Mouse (Mus musculus) limb, embryonic 13.5 days (tissue): ENCODE results near the gene Pde4a. TPM values are rescaled to one million over a fixed set of nuclear protein-coding genes. Genes with fewer than 3 reads are reported as not detected.

Experiments
- ATAC-seq: fragments of 200-750 bp; cut with Nextera tagmentation; 2 replicates; pipeline ENCODE4 v1.8.0; 2017; ENCODE audit warnings: low read depth, moderate number of reproducible peaks, moderate TSS enrichment; ENCODE audit not compliant: low FRiP score
- H3K27ac ChIP-seq: fragments of 300-500 bp; sonication (generic); 2 replicates; pipeline ENCODE4 v1.5.1; 2015; ENCODE audit warnings: inconsistent platforms, mild to moderate bottlenecking, moderate library complexity
- H3K27me3 ChIP-seq: fragments of 300-500 bp; sonication (generic); 2 replicates; pipeline ENCODE4 v1.6.1; 2015; ENCODE audit warnings: mild to moderate bottlenecking, inconsistent platforms
- H3K36me3 ChIP-seq: fragments of 300-500 bp; sonication (generic); 2 replicates; pipeline ENCODE4 v1.6.1; 2015; ENCODE audit warnings: inconsistent platforms, mild to moderate bottlenecking, moderate library complexity
- H3K4me1 ChIP-seq: fragments of 300-500 bp; sonication (generic); 2 replicates; pipeline ENCODE4 v1.6.1; 2015; ENCODE audit warnings: inconsistent platforms
- H3K4me2 ChIP-seq: fragments of 300-500 bp; sonication (generic); replicated peaks from 2 replicates; pipeline ENCODE4 v1.6.1; 2015; ENCODE audit warnings: inconsistent platforms, mild to moderate bottlenecking, moderate library complexity
- H3K4me3 ChIP-seq: fragments of 300-500 bp; sonication (generic); 2 replicates; pipeline ENCODE4 v1.5.1; 2015; ENCODE audit warnings: moderate library complexity, mild to moderate bottlenecking, inconsistent platforms
- H3K9ac ChIP-seq: fragments of 300-500 bp; sonication (generic); 2 replicates; pipeline ENCODE4 v1.6.1; 2015; ENCODE audit warnings: mild to moderate bottlenecking, inconsistent platforms
- H3K9me3 ChIP-seq: fragments of 300-500 bp; sonication (generic); 2 replicates; pipeline ENCODE4 v1.6.1; 2016; ENCODE audit warnings: inconsistent platforms
- WGBS: fragments of 180-500 bp; shearing (Covaris S2); methylation state at CpG from one replicate; pipeline ENCODE4 v1.1.7; 2015; 5-methylcytosine and 5-hydroxymethylcytosine counted together
- polyA plus RNA-seq: library from polyadenylated mRNA; unstranded; fragments of >200 nt; fragmentation: Nextera tagmentation; extraction: Ambion mirVana; gene quantifications from 2 replicates; pipeline ENCODE4 v1.2.1, GENCODE M21; 2015

Gene Pde4a
- polyA plus RNA-seq, 1 experiment from 2014 or later, result 6.1 TPM

DNA sequence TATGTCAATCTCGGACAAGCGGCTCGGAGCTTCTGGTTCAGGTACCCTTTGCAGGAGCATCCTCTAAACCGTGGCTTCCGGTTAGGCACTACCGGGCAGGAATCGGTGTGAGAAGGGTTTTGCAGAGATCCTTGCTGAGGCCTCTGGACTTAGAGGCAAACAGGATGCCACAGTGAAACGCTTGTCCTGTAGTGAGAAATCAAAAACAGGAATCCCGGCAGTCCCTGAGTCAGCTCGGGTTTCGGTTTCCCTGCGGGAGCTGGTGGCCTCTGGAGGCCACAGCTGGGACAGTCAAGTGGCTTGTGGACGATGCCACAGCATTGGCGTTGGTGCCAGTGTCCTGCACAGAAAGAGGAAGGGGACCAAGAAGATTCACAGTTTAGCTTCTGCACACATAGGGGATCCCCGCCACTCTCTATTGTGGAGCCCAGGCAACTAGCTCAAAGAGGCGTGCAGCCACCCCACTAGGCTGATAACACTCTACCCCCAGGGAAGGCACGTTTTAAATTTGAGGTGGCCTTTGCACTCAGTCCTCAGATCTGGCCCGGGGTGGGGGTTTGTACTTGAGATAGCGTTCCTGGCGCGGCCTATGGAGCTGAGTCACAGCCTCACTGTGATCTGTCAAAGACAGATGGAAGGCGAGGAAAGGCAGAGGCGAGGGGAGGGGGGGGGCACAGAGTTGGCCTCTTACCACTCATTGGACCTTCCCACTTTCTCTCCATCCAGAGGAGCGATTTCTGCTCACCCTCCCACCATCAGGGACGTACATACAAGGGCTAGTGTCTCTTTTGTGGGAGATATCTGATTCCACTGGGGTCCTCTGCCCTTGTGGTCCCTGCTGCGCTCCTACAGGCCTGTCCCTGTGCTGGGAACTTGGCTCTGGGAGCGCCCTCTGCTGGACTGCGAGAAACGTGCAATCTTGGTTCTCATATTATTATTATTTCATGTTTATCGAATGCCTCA lies 2.9 kb downstream of the Pde4a start:
- peak; percentile 71 for ATAC-seq
- 6% methylated on average over 30 of the region's 30 CpGs for WGBS
- peak overlapping the region; percentile 51 for H3K4me2 ChIP-seq
- 0 out of 2 replicates have a peak overlapping the region, but pooled peaks have one; percentile 5 for H3K9ac ChIP-seq
- no peaks in the 10 kb centered on the region for H3K9me3 ChIP-seq
- H3K27ac ChIP-seq, result peak overlapping the region; percentile 40; the same call in 1 of the 2 replicates
- no peaks in the 10 kb centered on the region for H3K36me3 ChIP-seq
- H3K4me3 ChIP-seq, result peak overlapping the region; percentile 18
- H3K4me1 ChIP-seq, result peaks cover 49% of the 10 kb centered on the region
- peaks cover 41% of the 10 kb centered on the region for H3K27me3 ChIP-seq

DNA sequence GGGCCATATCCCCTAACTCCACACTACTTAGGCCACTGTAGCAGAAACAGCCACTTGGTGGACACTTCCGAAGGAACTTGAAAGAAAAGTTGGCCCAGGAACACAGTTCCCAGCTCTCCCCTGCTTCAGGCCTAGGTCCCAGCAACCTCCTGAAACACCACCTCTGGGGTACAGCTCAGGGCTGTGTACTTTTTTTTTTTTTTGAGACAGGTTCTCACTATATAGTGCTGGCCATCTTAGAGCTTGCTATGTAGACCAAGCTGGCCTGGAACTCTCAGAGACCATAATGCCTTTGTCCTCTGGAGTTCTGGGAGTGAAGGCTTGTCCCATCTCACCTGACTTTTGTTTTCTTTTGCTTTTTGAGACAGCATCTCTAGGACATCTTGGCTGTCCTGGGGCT lies 3.6 kb downstream of the Pde4a start:
- peak; percentile 3; the same call in 1 of the 2 replicates for ATAC-seq
- 68% methylated on average over 1 of the region's 1 CpGs for whole genome bisulfite sequencing
- H3K9me3 ChIP-seq, result no peaks in the 10 kb centered on the region
- no peaks in the 10 kb centered on the region for H3K36me3 ChIP-seq
- no peak overlapping the region for H3K9ac ChIP-seq
- H3K4me1 ChIP-seq, result peaks cover 46% of the 10 kb centered on the region
- H3K4me3 ChIP-seq, result no peak overlapping the region
- H3K27me3 ChIP-seq, result peaks cover 34% of the 10 kb centered on the region
- peak overlapping the region; percentile 51 for H3K4me2 ChIP-seq
- H3K27ac ChIP-seq, result no peak overlapping the region

DNA sequence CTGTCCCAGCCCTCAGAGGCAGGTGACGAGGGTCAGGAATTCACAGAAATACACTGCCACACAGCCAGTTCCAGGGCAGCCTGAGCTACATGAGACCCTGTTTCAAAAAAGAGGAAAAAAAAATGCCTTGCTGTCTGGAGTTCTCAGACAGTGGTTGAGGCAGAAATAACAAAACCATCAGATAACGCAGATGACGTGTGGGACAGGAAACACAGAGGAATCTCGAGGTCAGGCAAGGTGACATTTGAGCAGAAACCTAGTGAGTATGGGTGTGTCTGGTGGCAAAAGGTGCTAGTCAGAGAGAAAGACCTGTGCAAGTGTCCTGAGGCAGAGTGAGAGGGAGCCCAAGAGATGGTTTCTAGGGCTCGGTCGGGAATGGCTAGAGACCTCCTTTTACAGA lies 6.8 kb downstream of the Pde4a start:
- H3K4me2 ChIP-seq, result no peak overlapping the region
- H3K4me3 ChIP-seq, result no peak overlapping the region
- ATAC-seq, result no peak
- 75% methylated on average over 6 of the region's 6 CpGs for WGBS
- no peaks in the 10 kb centered on the region for H3K9me3 ChIP-seq
- H3K27ac ChIP-seq, result no peak overlapping the region
- H3K9ac ChIP-seq, result no peak overlapping the region
- H3K4me1 ChIP-seq, result peaks cover 17% of the 10 kb centered on the region
- no peaks in the 10 kb centered on the region for H3K36me3 ChIP-seq
- peaks cover 2% of the 10 kb centered on the region for H3K27me3 ChIP-seq

DNA sequence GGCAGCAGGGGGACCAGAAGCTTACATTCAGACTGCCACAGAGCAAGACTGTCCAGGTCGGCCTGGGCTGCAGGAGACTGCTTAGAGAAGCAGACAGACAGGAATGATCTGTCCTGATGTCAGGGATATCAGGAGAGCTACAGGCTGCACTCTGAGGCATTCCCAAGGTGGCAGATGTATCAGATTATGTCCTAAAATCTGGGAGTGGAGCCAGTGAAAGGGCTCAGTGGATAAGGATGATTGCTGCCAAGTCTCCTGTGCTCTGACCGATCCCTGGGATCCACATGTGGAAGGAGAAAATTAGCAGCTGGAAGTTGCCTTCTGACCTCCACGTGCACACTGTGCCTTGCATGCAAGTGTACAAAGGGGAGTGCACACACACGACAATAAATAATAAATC lies 14.9 kb downstream of the Pde4a start:
- Histone ChIP-seq H3K27me3 (peaks cover 32% of the 10 kb centered on the region), H3K9ac (0 out of 2 replicates have a peak overlapping the region, but pooled peaks have one; percentile 8), H3K4me2 (no peak overlapping the region), H3K4me3 (no peak overlapping the region), H3K27ac (no peak overlapping the region), H3K9me3 (no peaks in the 10 kb centered on the region), H3K36me3 (no peaks in the 10 kb centered on the region), H3K4me1 (peaks cover 22% of the 10 kb centered on the region)
- WGBS, result 48% methylated on average over 4 of the region's 4 CpGs
- ATAC-seq, result no peak

DNA sequence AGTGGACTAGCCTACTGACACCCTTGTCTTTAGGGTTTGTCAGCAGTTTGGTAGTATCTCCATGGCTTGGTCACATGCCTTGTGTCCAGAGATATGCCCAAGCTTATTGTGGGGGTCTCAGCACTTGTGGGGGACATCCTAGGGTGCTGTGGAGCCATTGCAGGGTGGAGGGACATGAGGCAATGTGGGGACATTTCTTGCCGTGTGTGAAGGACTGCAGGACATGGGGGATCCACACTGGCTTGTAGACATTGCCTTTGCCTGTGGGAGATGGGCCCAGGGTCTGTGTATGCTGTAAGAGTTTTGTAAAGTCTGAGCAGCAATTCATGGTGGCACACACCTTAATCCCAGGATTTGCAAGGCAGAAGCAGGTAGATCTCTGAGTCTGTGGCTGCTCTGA lies 15.3 kb downstream of the Pde4a start:
- no peak for ATAC-seq
- Histone ChIP-seq H3K4me2 (no peak overlapping the region), H3K9ac (no peak overlapping the region), H3K4me3 (peak overlapping the region; percentile 37; the same call in 1 of the 2 replicates), H3K27ac (no peak overlapping the region), H3K4me1 (peaks cover 22% of the 10 kb centered on the region), H3K36me3 (no peaks in the 10 kb centered on the region), H3K27me3 (peaks cover 36% of the 10 kb centered on the region), H3K9me3 (no peaks in the 10 kb centered on the region)
- whole genome bisulfite sequencing, result 53% methylated on average over 1 of the region's 1 CpGs

DNA sequence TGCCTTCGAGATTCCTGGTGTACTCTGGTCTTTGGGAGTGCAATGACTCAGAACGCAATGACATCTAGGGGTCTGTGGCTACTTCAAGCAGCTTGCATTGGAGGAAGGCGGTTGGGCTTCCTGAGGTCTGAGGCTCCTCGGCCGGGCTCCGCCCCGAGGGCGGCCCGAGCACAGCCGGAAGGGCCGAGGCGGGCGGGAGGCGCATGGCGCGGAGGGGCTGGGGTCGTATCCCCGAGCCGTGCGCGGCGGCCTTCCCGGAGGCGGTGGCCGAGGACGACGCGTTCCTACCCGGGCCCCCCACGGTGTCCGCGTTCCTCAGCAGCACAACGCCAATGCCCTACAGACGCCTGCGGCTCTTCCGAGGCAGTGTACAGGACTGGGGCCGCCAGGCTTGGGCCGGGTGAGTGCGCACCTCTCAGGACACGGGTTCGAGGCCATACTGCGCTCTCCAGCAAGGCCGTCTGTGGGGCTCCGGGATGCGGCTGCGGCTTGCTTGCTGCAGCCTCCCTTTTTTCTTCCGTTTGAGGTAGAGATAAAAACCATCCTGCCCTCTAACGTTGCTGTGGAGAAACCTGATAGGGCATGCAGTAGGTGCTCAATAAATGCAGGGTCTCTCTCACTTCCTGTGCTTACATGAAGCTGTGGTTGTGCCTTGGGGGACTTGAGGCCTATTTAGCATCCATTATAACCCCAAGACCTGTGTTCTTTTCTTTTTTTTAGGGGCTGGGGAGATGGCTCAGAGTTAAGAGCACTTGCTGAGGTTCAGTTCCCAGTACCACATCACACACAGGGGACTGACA lies 16.1 kb downstream of the Pde4a start:
- Histone ChIP-seq H3K27me3 (peaks cover 44% of the 10 kb centered on the region), H3K4me1 (peaks cover 22% of the 10 kb centered on the region), H3K9me3 (no peaks in the 10 kb centered on the region), H3K4me2 (peak overlapping the region; percentile 60), H3K4me3 (peak overlapping the region; percentile 37), H3K9ac (peak overlapping the region; percentile 62), H3K36me3 (no peaks in the 10 kb centered on the region), H3K27ac (no peak overlapping the region)
- ATAC-seq, result peak; percentile 45; the same call in 1 of the 2 replicates
- WGBS, result 10% methylated on average over 48 of the region's 48 CpGs

DNA sequence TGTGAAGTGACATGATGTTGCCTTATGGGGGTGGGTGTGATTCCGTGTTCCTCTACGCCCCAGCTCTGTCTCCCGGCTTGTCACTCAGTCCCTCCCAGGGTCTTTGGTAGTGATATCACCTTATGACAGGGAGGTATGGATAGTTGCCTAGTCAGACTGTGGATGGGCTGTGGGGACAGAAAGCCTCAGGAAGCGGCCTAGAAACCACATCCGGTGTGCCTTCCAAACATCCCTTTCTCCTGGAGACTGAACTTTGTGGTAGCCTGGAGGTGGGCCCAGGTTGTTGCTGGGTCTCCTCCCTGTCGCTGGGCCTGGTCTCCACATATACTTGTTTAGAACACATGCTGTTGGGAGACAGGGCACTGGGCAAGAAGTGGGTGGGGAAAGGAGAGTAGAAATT lies 17.9 kb downstream of the Pde4a start:
- Histone ChIP-seq H3K4me1 (peaks cover 22% of the 10 kb centered on the region), H3K4me3 (no peak overlapping the region), H3K4me2 (peak overlapping the region; percentile 62; the same call in 1 of the 2 replicates), H3K9ac (no peak overlapping the region), H3K9me3 (no peaks in the 10 kb centered on the region), H3K36me3 (no peaks in the 10 kb centered on the region), H3K27ac (no peak overlapping the region), H3K27me3 (peaks cover 44% of the 10 kb centered on the region)
- 85% methylated on average over 6 of the region's 6 CpGs for WGBS
- ATAC-seq, result no peak

DNA sequence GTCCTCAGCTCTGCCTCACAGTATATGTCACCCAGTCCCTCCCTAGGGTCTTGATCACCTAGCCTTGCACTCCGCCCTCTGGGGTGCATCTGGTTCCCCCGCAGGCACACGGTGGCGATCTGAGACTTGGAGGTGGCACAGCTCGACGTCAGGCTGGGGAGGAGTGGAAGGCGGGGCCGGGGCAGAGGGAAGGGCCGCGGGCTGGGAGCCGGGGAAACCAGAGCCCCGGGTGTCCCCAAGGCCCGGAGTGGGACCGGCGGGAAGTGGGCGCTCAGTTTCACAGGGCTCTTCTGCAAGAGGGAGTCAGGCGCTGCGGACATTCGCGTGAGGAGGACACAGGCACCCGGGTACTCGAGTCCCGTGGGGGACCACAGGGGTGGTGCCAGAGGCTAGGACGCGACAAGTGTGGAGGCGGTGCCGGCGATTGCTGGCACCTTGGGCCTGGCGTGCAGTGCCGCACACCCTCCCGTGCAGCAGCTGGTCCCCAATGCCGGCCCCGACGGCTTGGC lies 18.4 kb downstream of the Pde4a start:
- H3K4me2 ChIP-seq, result peak overlapping the region; percentile 62
- peaks cover 44% of the 10 kb centered on the region for H3K27me3 ChIP-seq
- WGBS, result 7% methylated on average over 29 of the region's 34 CpGs
- H3K4me1 ChIP-seq, result peaks cover 22% of the 10 kb centered on the region
- H3K9me3 ChIP-seq, result no peaks in the 10 kb centered on the region
- H3K27ac ChIP-seq, result no peak overlapping the region
- H3K9ac ChIP-seq, result peak overlapping the region; percentile 56
- H3K4me3 ChIP-seq, result peak overlapping the region; percentile 39
- 0 out of 2 replicates have a peak, but pooled peaks have one; percentile 13 for ATAC-seq
- H3K36me3 ChIP-seq, result no peaks in the 10 kb centered on the region

DNA sequence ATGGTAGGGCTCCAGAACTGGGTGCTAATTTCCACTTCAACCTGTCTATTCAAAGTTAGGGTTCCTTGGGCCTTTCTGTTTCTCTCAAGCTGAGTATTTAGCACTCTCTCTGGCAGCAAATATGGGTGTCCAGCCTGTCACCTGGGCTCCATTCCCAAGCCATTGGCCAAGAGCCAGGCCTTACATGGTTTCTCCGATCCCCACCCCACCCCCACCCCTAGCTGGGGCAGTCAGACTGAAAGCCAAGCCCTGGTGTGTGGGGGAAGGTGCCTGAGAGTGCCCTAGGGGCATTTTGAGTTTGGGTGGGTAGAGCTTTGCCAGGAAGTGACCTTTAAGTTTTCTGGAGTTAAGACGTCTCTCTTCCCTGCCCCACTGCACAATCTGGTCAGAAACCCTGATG lies 19.2 kb downstream of the Pde4a start:
- WGBS, result 24% methylated on average over 2 of the region's 2 CpGs
- H3K9ac ChIP-seq, result no peak overlapping the region
- H3K27ac ChIP-seq, result no peak overlapping the region
- peaks cover 44% of the 10 kb centered on the region for H3K27me3 ChIP-seq
- H3K4me1 ChIP-seq, result peaks cover 22% of the 10 kb centered on the region
- 0 out of 2 replicates have a peak overlapping the region, but pooled peaks have one; percentile 62 for H3K4me2 ChIP-seq
- 0 out of 2 replicates have a peak overlapping the region, but pooled peaks have one; percentile 39 for H3K4me3 ChIP-seq
- H3K9me3 ChIP-seq, result no peaks in the 10 kb centered on the region
- ATAC-seq, result no peak
- H3K36me3 ChIP-seq, result no peaks in the 10 kb centered on the region

DNA sequence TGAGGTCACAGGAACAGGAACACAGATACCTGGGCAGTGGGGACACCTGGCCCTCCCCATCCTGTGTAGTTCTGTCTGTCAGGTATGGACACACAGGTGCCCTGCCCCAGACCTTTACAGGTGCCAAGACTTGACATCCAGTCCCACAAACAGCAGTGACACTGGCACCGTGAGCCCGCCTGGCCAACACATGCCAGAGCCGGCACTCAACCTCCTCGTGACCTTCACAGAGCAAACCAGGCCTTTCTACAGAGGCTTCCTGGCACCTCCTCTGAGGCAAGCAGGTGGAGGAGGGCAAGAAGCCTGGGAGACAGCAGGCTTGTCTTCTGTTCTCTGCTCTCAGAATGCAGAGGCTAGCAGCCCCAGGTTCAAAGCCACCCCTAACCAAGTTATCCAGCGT lies 19.9 kb downstream of the Pde4a start:
- Histone ChIP-seq H3K36me3 (no peaks in the 10 kb centered on the region), H3K9ac (no peak overlapping the region), H3K4me2 (no peak overlapping the region), H3K9me3 (no peaks in the 10 kb centered on the region), H3K4me1 (peaks cover 22% of the 10 kb centered on the region), H3K27me3 (peaks cover 44% of the 10 kb centered on the region), H3K4me3 (no peak overlapping the region), H3K27ac (no peak overlapping the region)
- 88% methylated on average over 5 of the region's 5 CpGs for whole genome bisulfite sequencing
- ATAC-seq, result no peak

DNA sequence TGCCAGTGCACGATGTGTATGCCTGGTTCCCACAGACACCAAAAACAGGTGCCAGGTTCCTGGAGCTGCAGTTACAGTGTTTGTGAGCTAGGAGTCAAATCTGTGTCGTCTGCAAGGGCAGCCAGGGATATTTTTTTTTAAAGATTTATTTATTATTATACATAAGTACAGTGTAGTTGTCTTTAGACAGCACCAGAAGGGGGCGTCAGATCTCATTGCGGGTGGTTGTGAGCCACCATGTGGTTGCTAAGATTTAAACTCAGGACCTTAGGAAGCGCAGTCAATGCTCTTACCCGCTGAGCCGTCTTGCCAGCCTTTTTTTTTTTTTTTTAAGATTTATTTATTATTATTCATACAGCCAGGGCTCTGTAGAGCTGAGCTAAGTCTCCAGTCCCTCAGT lies 24.4 kb downstream of the Pde4a start:
- no peaks in the 10 kb centered on the region for H3K9me3 ChIP-seq
- H3K4me3 ChIP-seq, result no peak overlapping the region
- peaks cover 1% of the 10 kb centered on the region for H3K4me1 ChIP-seq
- H3K36me3 ChIP-seq, result no peaks in the 10 kb centered on the region
- no peak overlapping the region for H3K4me2 ChIP-seq
- H3K27ac ChIP-seq, result no peak overlapping the region
- WGBS, result 51% methylated on average over 7 of the region's 7 CpGs
- no peak for ATAC-seq
- no peak overlapping the region for H3K9ac ChIP-seq
- peaks cover 16% of the 10 kb centered on the region for H3K27me3 ChIP-seq

DNA sequence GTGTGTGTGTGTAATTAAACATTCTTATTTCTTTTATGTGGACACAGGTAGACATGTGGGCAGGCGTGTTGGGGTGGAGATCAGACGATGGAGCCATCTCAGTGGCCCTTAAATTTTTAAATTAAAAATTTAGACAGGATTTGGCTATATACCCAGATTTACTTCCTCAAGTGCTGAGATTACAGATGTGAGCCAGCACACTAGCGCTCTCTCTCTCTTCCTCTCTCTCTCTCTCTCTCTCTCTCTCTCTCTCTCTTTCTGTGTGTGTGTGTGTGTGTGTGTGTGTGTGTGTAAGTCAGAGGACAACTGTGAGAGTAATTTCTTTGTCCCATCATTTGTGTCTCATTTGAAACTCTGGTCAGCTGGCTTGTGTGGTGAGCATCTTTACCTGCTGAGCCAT lies 25.2 kb downstream of the Pde4a start:
- Histone ChIP-seq H3K27ac (no peak overlapping the region), H3K4me2 (no peak overlapping the region), H3K4me3 (no peak overlapping the region), H3K9ac (no peak overlapping the region), H3K36me3 (no peaks in the 10 kb centered on the region), H3K9me3 (no peaks in the 10 kb centered on the region), H3K4me1 (peaks cover 3% of the 10 kb centered on the region; the same call in 1 of the 2 replicates), H3K27me3 (peaks cover 10% of the 10 kb centered on the region)
- no peak for ATAC-seq
- 73% methylated on average over 3 of the region's 3 CpGs for WGBS
